Mouse (Mus musculus) embryo, embryonic 11 days (tissue): ENCODE measurements at regions not wholly inside any gene's neighbourhood (a gene's known extent, or its start where the extent isn't known, plus 50 kb on each side); places are given as distances from the start of the nearest gene placed in this dataset.
A peak's percentile ranks its signal among the peaks of the same experiment; 100 is the strongest.

ENCODE experiments used
- DNase-seq: peaks from one replicate; pipeline ENCODE4 v3.0.0-alpha.2; 2015

DNA sequence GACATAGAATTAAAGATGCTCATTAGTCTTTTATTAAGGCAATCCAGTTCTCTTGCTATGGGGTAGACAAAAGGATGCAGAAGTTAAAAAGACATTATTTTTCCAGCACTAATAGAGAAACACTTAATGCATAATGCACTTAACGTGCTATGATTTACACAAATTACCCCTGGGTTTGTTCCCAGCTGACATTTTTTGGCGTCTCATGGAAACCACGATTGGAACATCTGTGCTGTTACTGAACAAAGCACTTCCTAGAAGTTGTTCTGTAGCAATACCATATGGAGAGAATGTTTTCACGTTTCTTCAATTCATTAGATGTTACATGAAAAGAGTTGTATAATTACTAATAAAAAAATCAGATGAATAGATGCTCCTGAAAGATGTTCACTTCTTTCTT, 635.2 kb downstream of the Gm597 start:
- DNase-seq, result peak; percentile 5

DNA sequence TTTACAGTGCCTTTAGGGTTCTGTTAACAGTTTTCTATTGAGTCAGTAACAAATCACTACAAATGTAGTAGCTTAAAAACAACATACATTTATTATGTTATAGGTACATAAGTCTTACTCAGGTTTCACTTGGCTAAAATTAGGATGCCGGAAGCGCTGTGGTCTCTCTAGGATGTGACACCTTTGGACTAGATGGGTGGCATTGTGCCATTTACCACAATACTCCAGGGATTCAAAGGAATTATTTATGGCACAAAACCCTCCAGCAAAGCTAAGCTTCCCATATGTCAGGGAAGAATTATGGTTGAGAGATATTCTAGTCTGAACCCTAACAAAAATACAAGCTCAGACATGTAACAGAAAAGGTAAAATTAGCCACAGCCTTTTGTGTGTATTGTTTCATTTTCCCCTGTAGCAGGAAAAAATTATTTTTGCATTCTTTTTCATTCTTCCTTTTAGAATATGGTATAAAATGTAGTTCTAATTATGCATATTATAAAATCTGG, 678.0 kb downstream of the Gm597 start:
- DNase-seq, result peak; percentile 2

- no peak for DNase-seq
Observed at GRCm38 (mm10) chr1:28084456-28084855, 695.6 kb downstream of the Gm597 start.

DNA sequence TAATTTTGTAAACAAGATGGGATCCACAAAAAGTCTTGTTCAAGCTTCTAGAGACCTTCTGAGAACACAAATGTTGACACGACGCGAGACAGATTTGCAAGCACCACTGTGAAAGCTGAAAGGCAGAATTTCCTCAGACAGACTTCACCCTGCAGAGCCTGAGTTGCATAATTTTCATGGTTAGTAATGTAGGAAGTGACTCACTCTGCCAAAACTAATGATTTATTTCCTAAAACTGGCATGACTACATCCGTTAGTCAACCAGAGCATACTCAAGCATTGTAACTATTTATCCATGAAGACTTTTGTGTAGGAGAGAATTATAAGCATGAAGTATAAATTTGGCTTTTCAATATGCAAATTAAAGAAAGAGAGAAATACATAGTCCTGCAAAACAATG, 726.1 kb downstream of the Gm597 start:
- DNase-seq, result no peak

DNA sequence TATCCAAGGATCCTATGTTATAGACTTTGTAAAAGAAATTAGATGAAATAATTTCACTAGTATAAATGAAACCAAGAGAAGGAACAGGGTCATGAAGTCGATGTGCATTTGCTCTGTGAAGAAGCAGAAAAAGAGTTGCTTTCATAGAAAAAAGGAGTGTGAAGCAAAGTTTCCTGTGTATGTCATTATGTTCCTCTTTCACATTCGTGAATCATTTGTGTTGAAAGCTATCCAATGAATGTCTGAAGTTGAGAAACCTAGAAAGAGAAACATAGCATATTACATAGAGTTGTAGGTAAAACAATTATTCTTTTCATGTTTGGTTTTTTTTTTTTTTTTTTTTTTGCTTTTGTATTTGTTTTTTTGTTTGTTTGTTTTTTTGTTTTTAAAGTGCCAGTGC, 732.1 kb downstream of the Gm597 start:
- no peak for DNase-seq

- DNase-seq, result no peak
Observed at GRCm38 (mm10) chr1:28047379-28047778, 732.7 kb downstream of the Gm597 start.

- no peak for DNase-seq
Observed at GRCm38 (mm10) chr1:28045695-28046094, 734.4 kb downstream of the Gm597 start.

GRCm38 (mm10) chr1:28025720-28026119, 754.3 kb downstream of the Gm597 start:
- peak; percentile 30 for DNase-seq

GRCm38 (mm10) chr1:27998434-27998833, 781.6 kb downstream of the Gm597 start:
- peak; percentile 10 for DNase-seq

DNA sequence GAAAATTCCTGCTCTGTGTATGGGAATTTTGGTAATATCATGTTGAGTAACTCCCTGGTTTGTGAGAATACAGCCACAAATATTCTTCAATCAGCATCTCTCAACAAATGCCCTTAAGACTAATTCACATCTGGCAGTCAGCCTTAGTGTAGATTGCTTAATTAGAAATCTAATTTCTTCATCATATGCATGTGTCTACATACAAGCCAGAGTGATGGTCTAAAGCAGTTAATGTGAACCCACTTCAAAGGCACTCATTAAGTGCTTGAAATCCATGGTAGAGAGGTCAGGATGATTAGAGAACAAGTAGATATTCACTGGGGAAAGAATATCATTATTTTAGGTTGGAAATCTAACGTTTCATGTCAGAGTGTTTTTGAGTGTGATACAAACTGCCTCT, 816.7 kb downstream of the Gm597 start:
- no peak for DNase-seq
